Mouse (Mus musculus): ENCODE measurements around the gene Tulp3. TPM values are rescaled to one million over a fixed set of nuclear protein-coding genes. Genes with fewer than 3 reads are reported as not detected.

The Tulp3 gene
- polyA plus RNA-seq (2012; fragmentation: generic; extraction: Trizol) = 19.0 TPM
- long read RNA-seq, experiment 1, partial matches to known transcripts = 0 of 10 reads
- long read RNA-seq, experiment 1, other reads (novel, unspliced or antisense) = 9 of 10 reads
- long read RNA-seq, experiment 2, transcript Tulp3-201 (11 exons, 3,374 nt) = major isoform, 9 of 15 reads
- long read RNA-seq, experiment 2, partial matches to known transcripts = 0 of 15 reads
- long read RNA-seq, experiment 2, other reads (novel, unspliced or antisense) = 5 of 15 reads

GRCm38 (mm10) chr6:128355726-128356416 is at the start of gene Tulp3:
Tulp3 (minus strand) TSS chr6:128355851.
- Histone ChIP-seq H3K79me3 (ENCODE audit: low read depth) (peaks cover 22% of the 10 kb centered on the region), H3K79me2 (ENCODE audit: control insufficient read depth, insufficient read depth) (peaks cover 55% of the 10 kb centered on the region), H3K4me3 (ENCODE audit: insufficient read depth, poor library complexity, severe bottlenecking) (peak within 1 kb of the TSS; percentile 63), H3ac (ENCODE audit: control insufficient read depth, insufficient read length, low read depth) (peak within 1 kb of the TSS; percentile 94), H3K36me3 (ENCODE audit: control insufficient read depth, insufficient read depth) (peaks cover 26% of the 10 kb centered on the region), H3K27me3 (ENCODE audit: control insufficient read depth, insufficient read depth, insufficient read length) (no peaks in the 10 kb centered on the region)
- TF ChIP-seq CEBPB (IDR thresholded peaks at IDR 0.05; ENCODE audit: low read depth) (no peak), MYOD1 (IDR thresholded peaks at IDR 0.05; ENCODE audit: control insufficient read depth, insufficient read length, low read depth) (no peak), MAX (IDR thresholded peaks at IDR 0.05) (no peak), FOSL1 (IDR thresholded peaks at IDR 0.05; ENCODE audit: insufficient read depth, low read length, poor library complexity, severe bottlenecking) (no peak), CTCF (IDR thresholded peaks at IDR 0.05; ENCODE audit: control insufficient read depth, insufficient read depth, insufficient read length) (no peak), MYOG (IDR thresholded peaks at IDR 0.05; ENCODE audit: control insufficient read depth, extremely low read depth, insufficient read length) (no peak)

- Histone ChIP-seq H3K79me3 (ENCODE audit: low read depth) (no peaks in the 10 kb centered on the region), H3K79me2 (ENCODE audit: control insufficient read depth, insufficient read depth) (no peaks in the 10 kb centered on the region), H3K27me3 (ENCODE audit: control insufficient read depth, insufficient read depth, insufficient read length) (no peaks in the 10 kb centered on the region), H3K36me3 (ENCODE audit: control insufficient read depth, insufficient read depth) (peaks cover 27% of the 10 kb centered on the region), H3K4me3 (ENCODE audit: insufficient read depth, poor library complexity, severe bottlenecking) (no peak overlapping the region), H3ac (ENCODE audit: control insufficient read depth, insufficient read length, low read depth) (no peak overlapping the region)
- TF ChIP-seq MYOD1 (IDR thresholded peaks at IDR 0.05; ENCODE audit: control insufficient read depth, insufficient read length, low read depth) = no peak
- no peak for TF ChIP-seq FOSL1 (IDR thresholded peaks at IDR 0.05; ENCODE audit: insufficient read depth, low read length, poor library complexity, severe bottlenecking)
- TF ChIP-seq CTCF (IDR thresholded peaks at IDR 0.05; ENCODE audit: control insufficient read depth, insufficient read depth, insufficient read length) = no peak
- TF ChIP-seq MYOG (IDR thresholded peaks at IDR 0.05; ENCODE audit: control insufficient read depth, extremely low read depth, insufficient read length) = no peak
- TF ChIP-seq CEBPB (IDR thresholded peaks at IDR 0.05; ENCODE audit: low read depth) = no peak
- TF ChIP-seq MAX (IDR thresholded peaks at IDR 0.05) = no peak
- no peak for TF ChIP-seq USF1 (IDR thresholded peaks at IDR 0.05; ENCODE audit: low read depth)
Observed at GRCm38 (mm10) chr6:128404708-128405107, 49.1 kb upstream of the Tulp3 start.

GRCm38 (mm10) chr6:128399421-128400185 is 44.0 kb upstream of the Tulp3 start:
- H3K4me3 ChIP-seq (ENCODE audit: insufficient read depth, poor library complexity, severe bottlenecking) = no peak overlapping the region
- no peak overlapping the region for H3ac ChIP-seq (ENCODE audit: control insufficient read depth, insufficient read length, low read depth)
- H3K36me3 ChIP-seq (ENCODE audit: control insufficient read depth, insufficient read depth) = no peaks in the 10 kb centered on the region
- TF ChIP-seq CTCF (IDR thresholded peaks at IDR 0.05; ENCODE audit: control insufficient read depth, insufficient read depth, insufficient read length) (no peak), USF1 (IDR thresholded peaks at IDR 0.05; ENCODE audit: low read depth) (no peak), MAX (IDR thresholded peaks at IDR 0.05) (no peak), CEBPB (IDR thresholded peaks at IDR 0.05; ENCODE audit: low read depth) (no peak), FOSL1 (IDR thresholded peaks at IDR 0.05; ENCODE audit: insufficient read depth, low read length, poor library complexity, severe bottlenecking) (no peak), MYOD1 (IDR thresholded peaks at IDR 0.05; ENCODE audit: control insufficient read depth, insufficient read length, low read depth) (no peak), MYOG (IDR thresholded peaks at IDR 0.05; ENCODE audit: control insufficient read depth, extremely low read depth, insufficient read length) (no peak)
- H3K79me3 ChIP-seq (ENCODE audit: low read depth) = no peaks in the 10 kb centered on the region
- no peaks in the 10 kb centered on the region for H3K27me3 ChIP-seq (ENCODE audit: control insufficient read depth, insufficient read depth, insufficient read length)
- no peaks in the 10 kb centered on the region for H3K79me2 ChIP-seq (ENCODE audit: control insufficient read depth, insufficient read depth)

GRCm38 (mm10) chr6:128398996-128399395 is 43.3 kb upstream of the Tulp3 start, which contains the start of gene Nrip2:
Nrip2 (plus strand) TSS chr6:128399296.
- no peak for TF ChIP-seq MYOG (IDR thresholded peaks at IDR 0.05; ENCODE audit: control insufficient read depth, extremely low read depth, insufficient read length)
- TF ChIP-seq FOSL1 (IDR thresholded peaks at IDR 0.05; ENCODE audit: insufficient read depth, low read length, poor library complexity, severe bottlenecking) = no peak
- TF ChIP-seq CTCF (IDR thresholded peaks at IDR 0.05; ENCODE audit: control insufficient read depth, insufficient read depth, insufficient read length) = no peak
- TF ChIP-seq CEBPB (IDR thresholded peaks at IDR 0.05; ENCODE audit: low read depth) = no peak
- TF ChIP-seq USF1 (IDR thresholded peaks at IDR 0.05; ENCODE audit: low read depth) = no peak
- TF ChIP-seq MAX (IDR thresholded peaks at IDR 0.05) = no peak
- TF ChIP-seq MYOD1 (IDR thresholded peaks at IDR 0.05; ENCODE audit: control insufficient read depth, insufficient read length, low read depth) = no peak
- H3ac ChIP-seq (ENCODE audit: control insufficient read depth, insufficient read length, low read depth) = no peak within 1 kb of the TSS
- no peaks in the 10 kb centered on the region for H3K79me3 ChIP-seq (ENCODE audit: low read depth)
- H3K36me3 ChIP-seq (ENCODE audit: control insufficient read depth, insufficient read depth) = no peaks in the 10 kb centered on the region
- H3K79me2 ChIP-seq (ENCODE audit: control insufficient read depth, insufficient read depth) = no peaks in the 10 kb centered on the region
- H3K4me3 ChIP-seq (ENCODE audit: insufficient read depth, poor library complexity, severe bottlenecking) = no peak within 1 kb of the TSS
- H3K27me3 ChIP-seq (ENCODE audit: control insufficient read depth, insufficient read depth, insufficient read length) = no peaks in the 10 kb centered on the region

- TF ChIP-seq MYOG (IDR thresholded peaks at IDR 0.05; ENCODE audit: control insufficient read depth, extremely low read depth, insufficient read length) (no peak), MYOD1 (IDR thresholded peaks at IDR 0.05; ENCODE audit: control insufficient read depth, insufficient read length, low read depth) (no peak), USF1 (IDR thresholded peaks at IDR 0.05; ENCODE audit: low read depth) (no peak), CEBPB (IDR thresholded peaks at IDR 0.05; ENCODE audit: low read depth) (no peak)
- H3K79me2 ChIP-seq (ENCODE audit: control insufficient read depth, insufficient read depth) = no peaks in the 10 kb centered on the region
- H3K79me3 ChIP-seq (ENCODE audit: low read depth) = no peaks in the 10 kb centered on the region
- no peak overlapping the region for H3K4me3 ChIP-seq (ENCODE audit: insufficient read depth, poor library complexity, severe bottlenecking)
- H3K36me3 ChIP-seq (ENCODE audit: control insufficient read depth, insufficient read depth) = no peaks in the 10 kb centered on the region
- no peak overlapping the region for H3ac ChIP-seq (ENCODE audit: control insufficient read depth, insufficient read length, low read depth)
- no peaks in the 10 kb centered on the region for H3K27me3 ChIP-seq (ENCODE audit: control insufficient read depth, insufficient read depth, insufficient read length)
Observed at GRCm38 (mm10) chr6:128397574-128398261, 42.1 kb upstream of the Tulp3 start.

All from C2C12 (cell line).